In the genomic region with DNA sequence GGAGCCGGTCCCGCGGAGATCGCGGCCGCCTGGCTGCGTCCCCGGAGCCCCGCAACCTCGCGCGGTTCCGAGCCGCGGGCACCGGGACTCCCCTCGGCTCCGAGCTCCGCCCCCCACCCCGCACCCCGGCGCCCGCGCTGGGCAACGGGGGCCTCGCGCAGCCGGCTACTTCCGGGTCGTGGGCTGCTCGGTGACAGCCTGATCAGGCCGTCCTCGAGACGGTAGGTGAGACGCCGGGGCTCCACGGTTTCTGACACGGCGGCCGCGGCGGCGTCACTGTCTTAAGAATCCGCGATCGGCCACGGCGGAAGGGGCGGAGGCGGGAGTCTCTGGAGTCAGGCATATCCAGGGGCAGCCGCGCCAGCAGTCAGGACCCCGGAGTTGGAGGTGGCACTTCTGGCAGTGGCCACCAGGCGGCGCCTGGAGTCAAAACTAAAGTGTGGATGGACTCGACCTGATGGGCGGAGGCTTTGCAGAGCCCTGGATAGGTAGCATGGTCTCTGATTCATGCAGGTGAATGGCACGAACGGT, we compare ENCODE assay signal across 8 mouse cellular contexts. TPM values are rescaled to one million over a fixed set of nuclear protein-coding genes. Genes with fewer than 3 reads are reported as not detected.
DNase-seq lines count a peak whose midpoint lies in the region; ATAC-seq and TF ChIP-seq lines count a peak whose summit lies in the region.

Suds3 (minus strand) TSS at position 278 of the 531 bp plus-strand sequence.

- H3K4me2 ChIP-seq in hindbrain, embryonic 14.5 days (replicated peaks) = peak within 1 kb of the TSS; percentile 77

- H3K9me3 ChIP-seq in hindbrain, embryonic 14.5 days (ENCODE audit: control insufficient read depth, low read length) = no peaks in the 10 kb centered on the region

- peak; percentile 59 for DNase-seq in Patski (ENCODE audit: low read depth, low spot score)
- peak; percentile 99 to 100 for DNase-seq in cerebellum, postnatal 14 days
- peak; percentile 99 to 100 for DNase-seq in frontal cortex, postnatal 25 days (ENCODE audit: low spot score in 2 of 2)
- peak; percentile 96 for DNase-seq in hindbrain, embryonic 14.5 days (ENCODE audit: low spot score)
- DNase-seq in layer of hippocampus, postnatal 36 days = peak; percentile 97 to 98
- peak; percentile 97 for DNase-seq in lung, postnatal 36 days
- peak; percentile 90 for DNase-seq in retina, postnatal 1 day
- peak; percentile 94 to 99 for DNase-seq in urinary bladder, adult 18-20 months (ENCODE audit: low spot score in 2 of 2)

- in situ Hi-C loops in Patski (cut with MboI; ENCODE audit: low pct_unique_long_range_greater_than_20kb) = loop anchor here (5.0 to 10.0 kb wide), 3 partner anchors 169 to 379 kb away; partner anchors contain the start of gene Pebp1

- POLR2A ChIA-PET in Patski (lab: Charles Lee) = interaction anchor here (1.0 kb wide), 1 partner anchor 165 kb away, joined by 3 read pairs; no protein-coding TSS in a partner anchor

- H3K27me3 ChIP-seq in Patski = no peaks in the 10 kb centered on the region
- no peaks in the 10 kb centered on the region for H3K27me3 ChIP-seq in hindbrain, embryonic 14.5 days (ENCODE audit: control insufficient read depth, insufficient read depth, low read length)

- peaks cover 27% of the 10 kb centered on the region for H3K36me3 ChIP-seq in hindbrain, embryonic 14.5 days (replicated peaks; ENCODE audit: control insufficient read depth, insufficient read depth)

- ATAC-seq in Patski = peak; percentile 59
- ATAC-seq in hindbrain, embryonic 14.5 days (ENCODE audit: low FRiP score) = peak; percentile 81

- WGBS in hindbrain, embryonic 14.5 days = under 1% methylated on average over 45 of the region's 59 CpGs

- peak within 1 kb of the TSS; percentile 84 for H3K9ac ChIP-seq in hindbrain, embryonic 14.5 days

- H3K27ac ChIP-seq in hindbrain, embryonic 14.5 days = peak within 1 kb of the TSS; percentile 89

- H3K4me3 ChIP-seq in hindbrain, embryonic 14.5 days (replicated peaks; ENCODE audit: low read length) = peak within 1 kb of the TSS; percentile 99

- H3K4me1 ChIP-seq in hindbrain, embryonic 14.5 days (replicated peaks; ENCODE audit: control insufficient read depth, insufficient read depth, low read length) = peaks cover 8% of the 10 kb centered on the region

- TF ChIP-seq CTCF in Patski (IDR thresholded peaks at IDR 0.05) = no peak

- CTCF ChIA-PET in Patski (lab: Charles Lee) = interaction anchor here (0.7 to 2.3 kb wide), 11 partner anchors 10 to 201 kb away, joined by 3 to 22 read pairs (median 4); partner anchors contain the start of gene Pebp1

RNA-seq across cellular contexts. Expression of gene Suds3, which starts in this region (rescaled TPM):
- polyA plus RNA-seq in Patski (2021) = 113 TPM
- polyA plus RNA-seq in hindbrain, embryonic 14.5 days (2014; fragmentation: Nextera tagmentation; extraction: Ambion mirVana) = 52.8 and 58.4 TPM in 2 replicates
- 100 to 1,000 TPM; 117 to 119 TPM for total RNA-seq in layer of hippocampus, postnatal 36 days (2021)

Comparison
In these comparisons a context has a peak if more than half of its experiments do, and no peak if none do; other contexts are left out.
1. Peak in every context shown above with its lines: DNase-seq, ATAC-seq, H3K4me3 ChIP-seq and H3K27ac ChIP-seq.